Mouse (Mus musculus) liver, embryonic 14.5 days (tissue): ENCODE measurements around the gene Lima1.

Experiments
- CTCF ChIP-seq: IDR thresholded peaks from 2 replicates; pipeline ENCODE4 v1.5.1; 2016; ENCODE audit warnings: antibody characterized with exemption, low read depth, control low read depth
- EP300 ChIP-seq: IDR thresholded peaks from 2 replicates; pipeline ENCODE4 v1.6.1; 2016; ENCODE audit warnings: antibody characterized with exemption, low read depth

DNA sequence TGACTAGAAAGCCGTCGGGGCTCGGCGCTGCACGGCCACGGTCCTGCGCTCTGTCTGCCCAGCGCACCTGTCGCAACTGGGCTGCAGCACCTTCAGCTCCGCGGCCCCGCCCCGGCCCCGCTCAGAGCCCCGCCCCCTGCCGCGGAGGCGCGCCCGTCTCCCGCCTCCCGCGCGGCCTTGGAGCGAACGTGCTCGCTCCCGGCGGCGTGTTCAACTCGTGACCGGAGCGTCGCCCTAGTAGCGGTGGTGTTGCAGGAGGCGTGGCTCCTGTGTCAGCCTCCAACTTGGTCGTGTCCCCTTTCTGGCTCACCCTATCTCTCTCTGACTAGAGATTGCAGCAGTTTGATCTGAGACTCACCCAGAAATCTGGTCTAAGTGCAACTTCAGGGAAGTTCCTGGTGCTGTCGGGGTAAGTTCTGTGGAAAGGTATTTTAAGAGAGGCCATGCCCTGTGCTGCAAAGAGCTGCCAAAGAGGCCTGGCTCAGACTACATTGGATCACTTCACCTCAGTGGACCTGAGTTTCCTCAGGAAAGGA is at the start of gene Lima1:
- TF ChIP-seq EP300 (no peak), CTCF (no peak)
